Mouse (Mus musculus) liver, adult (tissue): ENCODE data around the gene Cerk.

ENCODE experiments used
- GATA4 ChIP-seq: IDR thresholded peaks from 2 replicates; pipeline ENCODE4 v1.6.1; 2014; ENCODE audit warnings: mild to moderate bottlenecking, low read length; ENCODE audit not compliant: insufficient replicate concordance

Cerk gene

DNA sequence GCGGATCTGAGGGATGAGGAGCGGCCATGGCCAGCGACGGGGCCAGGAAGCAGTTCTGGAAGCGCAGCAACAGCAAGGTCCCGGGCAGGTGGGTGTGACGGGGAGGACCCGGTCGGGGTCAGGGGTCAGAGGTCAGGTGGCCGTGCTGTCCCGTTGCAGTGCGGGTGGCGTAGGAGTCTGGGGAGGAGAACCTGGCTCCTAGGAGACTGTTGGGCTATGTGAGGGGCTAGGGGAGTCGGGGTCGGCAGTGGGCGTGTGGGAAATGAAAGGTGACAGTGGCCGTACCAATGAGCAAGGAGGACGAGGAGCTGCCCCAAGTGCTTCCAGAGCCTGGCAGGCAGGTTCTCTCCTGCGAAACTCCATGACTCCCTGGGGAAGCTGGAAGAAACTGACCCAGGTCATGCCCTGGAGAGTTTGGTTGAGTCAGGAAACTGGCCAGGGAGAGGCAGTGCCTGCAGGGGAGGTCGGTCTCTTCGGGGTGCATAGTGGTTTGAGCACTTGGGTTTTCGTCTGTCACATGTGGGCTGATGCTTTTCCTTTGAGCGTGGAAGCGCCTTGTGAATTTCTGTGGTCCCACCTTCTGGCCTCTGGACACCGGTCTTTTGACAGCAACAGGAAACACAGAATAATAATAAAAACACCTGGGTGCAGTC lies 28.7 kb upstream of the Cerk start:
- TF ChIP-seq GATA4 = no peak

DNA sequence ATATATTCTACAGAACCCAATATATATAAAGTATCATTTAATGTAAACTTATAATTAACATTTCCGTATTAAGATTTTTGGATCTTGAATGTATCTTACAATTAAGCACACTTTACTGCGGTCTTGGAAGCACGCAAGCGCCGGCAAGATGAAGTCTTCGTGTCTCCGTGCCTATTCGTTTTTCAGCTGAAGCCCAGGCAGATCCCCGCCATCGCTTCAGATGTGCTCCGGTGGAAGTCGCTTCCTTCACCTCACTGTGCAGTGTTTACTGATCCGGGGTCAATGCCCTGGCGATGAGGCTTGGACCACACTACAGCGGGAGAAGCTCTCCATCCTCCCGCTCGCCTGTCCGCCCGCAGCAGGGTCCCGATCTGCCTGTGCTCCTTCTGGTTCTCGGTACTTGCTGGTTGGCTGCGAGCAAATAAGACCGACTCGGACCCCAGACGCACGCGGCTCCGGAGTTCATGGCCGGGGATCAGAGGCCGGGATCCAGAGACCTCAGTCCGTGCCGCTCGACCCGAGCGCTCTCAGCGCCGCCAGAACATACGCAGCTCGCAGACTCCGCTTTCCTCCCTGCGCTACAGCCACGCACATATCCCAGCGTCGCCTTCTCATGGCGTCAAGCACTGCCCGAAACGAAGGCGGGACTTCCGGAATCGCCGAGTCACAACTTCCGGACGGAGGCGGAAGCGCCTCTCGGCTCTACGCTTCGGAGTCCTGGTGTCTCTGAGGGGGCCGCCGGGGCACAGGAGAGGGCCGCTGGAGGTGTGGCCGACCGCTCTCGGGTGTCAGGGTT lies 28.0 kb upstream of the Cerk start, which contains the start of gene Tbc1d22a:
Gene Tbc1d22a, plus strand, starts transcription at position 707 of the 796 bp plus-strand sequence.
- TF ChIP-seq GATA4 = no peak

DNA sequence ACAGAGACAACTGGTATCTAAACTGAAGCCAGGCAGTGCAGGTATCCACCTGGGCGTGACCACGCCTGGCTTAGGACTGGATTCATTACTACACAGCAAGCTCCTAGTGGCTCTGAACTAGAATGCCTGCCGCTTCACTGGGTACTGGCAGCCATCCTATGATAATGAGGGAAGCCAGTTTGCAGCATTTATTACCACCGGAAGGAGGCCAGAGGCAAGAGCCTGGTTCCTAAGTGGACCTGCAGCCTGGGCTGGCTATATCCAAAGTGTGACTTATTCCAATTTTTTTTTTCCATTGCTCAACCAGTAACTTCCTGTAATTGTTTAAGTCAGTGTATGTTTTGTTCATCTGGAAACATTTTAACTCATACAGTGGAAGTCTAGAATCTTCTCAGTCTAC lies 20.4 kb upstream of the Cerk start:
- no peak for TF ChIP-seq GATA4

DNA sequence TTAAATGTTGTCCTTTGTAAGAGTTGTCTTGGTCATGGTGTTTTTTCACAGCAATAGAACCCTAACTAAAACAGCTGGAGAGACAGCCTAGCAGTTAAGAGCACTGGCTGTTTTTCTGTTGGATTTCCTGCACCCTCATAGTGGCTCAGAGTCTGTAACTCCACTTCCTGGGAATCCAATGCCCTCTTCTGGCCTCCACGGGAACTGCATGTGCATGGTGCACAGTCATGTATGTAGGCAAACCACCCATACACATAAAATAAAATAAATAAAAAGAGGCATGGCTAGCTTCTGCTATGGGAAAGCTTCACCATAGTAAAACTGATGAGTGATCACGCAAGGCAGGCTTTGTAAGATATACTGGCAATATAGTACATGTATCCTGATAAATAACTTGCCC lies 19.4 kb upstream of the Cerk start:
- no peak for TF ChIP-seq GATA4

DNA sequence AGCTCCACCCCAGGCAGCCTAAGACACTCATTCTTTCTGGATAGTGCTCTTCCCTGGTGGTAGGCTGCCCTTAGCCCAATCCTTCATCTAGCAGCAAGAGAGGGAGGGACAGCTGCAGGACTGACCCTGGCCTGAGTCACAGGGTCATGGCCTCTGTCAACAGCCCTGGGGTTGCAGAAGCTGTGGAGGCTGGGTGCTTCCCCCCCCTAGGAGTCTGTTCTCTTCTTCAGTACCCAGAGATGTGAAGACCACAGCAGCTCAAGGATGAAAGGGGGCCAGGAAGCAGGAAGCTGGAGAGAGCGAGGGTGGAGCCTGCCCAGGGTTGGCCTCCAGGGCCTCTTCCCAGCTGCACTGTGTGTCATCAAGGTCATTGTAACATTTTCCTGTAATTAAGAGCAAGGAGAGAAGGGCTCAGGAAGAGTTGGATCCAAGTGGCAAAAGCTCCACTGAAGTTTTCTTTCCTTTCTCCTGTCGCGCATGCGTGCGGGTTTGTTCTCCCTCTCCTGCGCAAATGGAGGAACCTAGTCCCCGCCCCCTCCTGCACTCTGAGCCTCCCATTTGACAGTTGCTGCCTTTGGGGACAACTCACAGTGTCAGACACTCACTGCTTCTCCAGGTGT lies 18.1 kb upstream of the Cerk start:
- no peak for TF ChIP-seq GATA4

DNA sequence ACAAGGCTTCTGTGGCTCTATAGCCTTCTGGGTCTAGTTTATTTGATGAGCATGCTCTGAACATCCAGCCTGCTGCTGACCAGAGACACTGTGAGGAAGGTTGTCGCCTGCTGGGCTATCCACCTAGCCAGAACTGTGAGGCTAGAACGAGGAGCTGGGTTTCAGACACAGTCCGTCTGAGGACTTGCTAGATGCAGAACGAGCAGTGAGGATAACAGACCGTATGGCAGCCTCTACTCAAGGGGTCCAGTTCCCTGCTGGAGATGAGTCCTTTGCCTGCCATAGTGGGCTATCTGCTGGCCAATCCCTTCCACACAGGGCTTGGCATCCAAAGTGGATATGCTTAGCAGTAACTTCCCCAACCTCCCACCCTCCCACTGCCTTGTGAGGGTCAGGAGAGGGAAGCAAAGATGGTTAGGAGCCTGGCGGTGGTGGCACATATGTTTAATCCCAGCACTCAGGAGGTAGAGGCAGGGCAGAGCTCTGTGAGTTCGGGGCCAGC lies 17.4 kb upstream of the Cerk start:
- TF ChIP-seq GATA4 = no peak

DNA sequence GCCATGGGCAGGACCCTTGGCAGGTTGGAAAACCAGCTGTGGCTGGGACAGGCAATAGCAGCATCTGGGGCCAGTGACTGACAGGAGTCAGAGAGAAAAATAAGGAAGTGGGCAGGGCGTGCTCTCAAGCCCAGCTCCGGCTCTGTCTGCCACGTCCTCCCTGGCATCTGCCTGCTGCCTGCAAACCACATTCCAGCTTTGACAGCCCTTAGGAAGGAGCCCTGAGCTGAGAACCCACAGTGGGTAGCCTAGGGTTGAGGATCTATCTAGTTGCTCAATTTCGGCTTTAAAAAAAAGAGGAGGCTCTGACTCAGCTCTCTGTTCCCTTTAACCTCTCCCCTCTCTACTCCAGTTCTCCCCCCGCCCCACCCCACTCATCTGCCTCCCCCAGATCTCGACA lies 16.7 kb upstream of the Cerk start:
- TF ChIP-seq GATA4 = no peak

DNA sequence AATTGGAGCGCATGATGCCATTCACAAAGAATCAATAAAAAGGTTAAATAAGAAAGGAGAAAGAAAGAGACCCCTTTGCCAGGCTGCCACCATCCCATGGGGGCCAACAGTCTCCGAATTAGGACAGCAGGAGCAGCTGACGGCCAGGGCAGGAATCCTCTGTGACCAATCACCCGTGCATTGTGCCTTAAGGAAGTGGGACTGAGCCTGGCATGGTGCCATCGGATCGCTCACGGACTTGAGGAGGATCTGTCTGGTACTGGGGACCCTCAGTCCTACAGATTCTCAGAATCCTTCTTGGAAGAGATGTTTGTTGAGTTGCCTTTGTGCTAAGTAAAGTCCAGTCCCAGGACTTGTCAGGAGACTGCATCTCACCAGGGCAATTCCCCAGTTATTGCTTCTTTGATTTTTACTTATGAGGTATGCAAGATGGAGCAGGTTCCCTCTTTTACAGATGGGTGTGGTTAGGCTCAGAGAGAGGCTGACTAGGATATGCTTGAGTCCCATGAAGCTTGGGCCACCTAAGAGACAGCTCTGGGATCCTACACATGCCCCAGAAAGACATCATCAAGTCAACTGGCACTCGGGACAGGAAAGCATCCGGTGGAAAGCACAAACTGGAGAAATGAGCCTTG lies 15.9 kb upstream of the Cerk start:
- TF ChIP-seq GATA4 = no peak

DNA sequence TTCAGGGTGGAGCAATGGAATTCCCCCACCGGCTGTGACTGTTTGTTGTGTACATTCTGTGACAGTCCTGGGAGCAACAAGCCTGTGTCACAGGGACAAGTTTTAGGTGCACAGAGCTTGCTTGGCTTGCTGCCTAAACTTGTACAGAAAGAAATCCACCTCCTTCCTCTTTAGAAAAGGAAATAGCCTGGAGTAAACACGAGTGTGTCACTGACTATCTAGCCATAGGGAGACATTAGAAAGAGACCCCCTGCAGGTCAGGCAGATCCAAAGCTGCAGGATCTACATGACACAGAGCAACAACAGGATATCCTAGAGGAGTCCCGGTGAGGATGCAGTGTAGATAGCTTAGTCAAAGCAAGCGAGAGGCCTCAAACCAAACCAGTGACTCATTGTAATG lies 15.2 kb upstream of the Cerk start:
- peak; percentile 85; the same call in 1 of the 2 replicates for TF ChIP-seq GATA4

DNA sequence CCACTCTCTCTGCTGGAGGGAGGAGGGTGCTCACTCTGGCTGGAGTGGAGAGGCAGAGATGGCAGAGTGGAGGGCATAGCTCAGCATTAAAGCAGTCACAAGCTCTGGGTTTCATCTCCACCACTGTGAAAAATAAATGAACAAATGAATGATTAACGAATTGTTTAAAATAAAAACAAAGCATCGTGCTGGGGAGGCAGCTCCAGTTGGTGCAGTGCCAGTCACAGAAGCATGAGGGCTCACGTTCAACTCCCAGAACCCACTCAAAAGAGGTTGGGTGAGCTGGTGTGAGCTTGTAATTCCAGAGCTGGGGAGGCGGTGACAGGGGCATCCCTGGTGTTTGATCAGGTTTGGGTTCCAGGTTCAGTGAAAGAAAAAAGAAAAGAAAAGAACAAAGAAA lies 14.2 kb upstream of the Cerk start:
- no peak for TF ChIP-seq GATA4

DNA sequence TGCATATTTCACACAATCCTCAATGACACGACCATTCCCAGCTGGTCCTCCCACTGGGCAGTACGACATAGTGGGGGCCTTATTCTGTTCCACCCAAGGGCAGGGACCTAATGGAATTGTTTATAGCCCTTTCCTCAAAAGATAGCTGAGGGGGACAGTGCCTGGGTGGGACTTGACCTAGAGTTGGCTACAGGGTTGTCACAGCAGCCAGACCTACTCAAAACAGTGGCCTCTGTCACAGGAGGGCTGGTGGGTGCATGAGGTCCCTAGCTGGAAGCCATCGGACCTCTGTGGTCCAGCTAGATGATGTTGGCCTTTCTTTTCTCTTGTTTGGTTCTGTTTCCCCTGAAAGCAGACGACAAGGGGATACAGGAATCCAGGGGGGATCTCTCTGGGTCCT lies 13.5 kb upstream of the Cerk start:
- TF ChIP-seq GATA4 = no peak

DNA sequence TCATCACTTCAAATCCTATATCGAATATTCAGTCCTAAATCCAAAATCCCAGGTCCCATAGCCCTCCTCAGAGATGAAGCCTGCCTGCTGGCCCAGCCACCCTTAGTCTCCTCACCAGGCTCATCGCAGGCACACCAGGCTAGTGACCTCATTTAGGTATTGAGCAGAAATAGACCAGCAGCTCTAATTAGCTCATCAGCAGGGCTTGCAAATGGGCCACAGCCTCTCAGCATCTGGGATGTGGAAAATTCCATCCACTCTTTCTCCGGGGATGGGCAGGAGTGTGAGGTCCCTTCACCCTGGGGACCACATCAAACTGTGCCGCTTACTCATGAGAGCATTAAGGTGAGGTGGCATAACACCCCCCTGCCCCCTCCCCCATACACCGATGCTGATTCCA lies 13.1 kb upstream of the Cerk start:
- TF ChIP-seq GATA4 = no peak

DNA sequence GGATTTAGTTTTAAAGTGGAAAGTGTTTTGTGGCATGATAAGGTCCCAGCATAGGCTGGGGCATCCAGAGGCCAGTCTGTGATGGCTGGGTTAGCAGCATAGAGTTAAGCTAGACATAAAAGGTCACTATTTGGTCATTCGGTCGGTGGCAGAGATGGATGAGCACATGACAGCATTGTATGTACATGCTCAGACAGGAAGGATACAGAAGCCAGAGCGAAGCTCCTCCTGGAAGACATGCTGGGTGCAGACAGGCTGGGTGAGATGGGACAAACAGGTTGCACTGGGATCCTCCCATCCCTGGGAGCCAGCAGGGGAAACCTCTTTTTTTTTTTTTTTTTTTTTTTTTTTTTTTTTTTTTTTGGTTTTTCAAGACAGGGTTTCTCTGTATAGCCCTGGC lies 6.0 kb upstream of the Cerk start:
- no peak for TF ChIP-seq GATA4

DNA sequence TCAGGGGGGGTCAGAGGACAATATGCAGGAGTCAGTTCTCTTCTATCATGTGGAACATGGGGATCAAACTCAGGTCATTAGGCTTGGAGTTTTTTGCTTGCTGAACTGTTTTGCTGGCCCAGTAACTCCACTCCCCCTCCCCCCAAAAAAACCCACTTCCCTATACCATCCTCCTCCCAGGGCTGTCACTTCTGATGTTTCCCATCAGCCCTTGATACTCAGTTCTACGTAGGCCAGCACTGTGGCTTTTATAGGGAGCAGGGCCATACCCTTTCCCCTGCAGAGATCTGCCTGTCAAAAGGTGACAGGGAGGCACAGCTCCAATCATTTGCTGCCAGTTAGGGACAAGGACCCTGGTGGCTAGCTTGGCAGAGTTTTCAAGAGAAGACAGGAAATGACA lies 5.6 kb upstream of the Cerk start:
- no peak for TF ChIP-seq GATA4

DNA sequence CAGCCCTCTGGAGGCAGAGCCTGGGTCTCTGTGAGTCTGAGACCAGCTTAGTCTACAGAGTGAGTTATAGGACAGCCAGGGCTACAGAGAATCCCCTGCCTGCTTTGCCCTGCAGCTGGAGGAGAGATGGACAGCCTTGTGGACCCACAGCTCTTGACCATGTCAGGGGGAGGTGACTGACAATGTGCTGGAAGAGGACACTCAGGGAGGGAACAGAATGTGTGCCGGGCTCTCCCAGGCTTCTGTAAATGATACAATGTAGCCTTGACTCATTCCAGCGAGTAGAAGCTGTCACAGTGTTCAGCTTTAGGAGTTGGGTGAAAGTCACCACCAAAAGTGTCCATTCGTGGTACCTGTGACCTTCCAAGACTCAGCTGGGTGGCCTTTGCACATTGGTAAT lies 4.4 kb upstream of the Cerk start:
- TF ChIP-seq GATA4 = no peak
